Mouse (Mus musculus) erythroblast, adult 5-6 weeks (primary cell): ENCODE measurements around the gene Vipr1. TPM values are rescaled to one million over a fixed set of nuclear protein-coding genes. Genes with fewer than 3 reads are reported as not detected.
"Not testable (repeated sequence)": the region's sequence is repeated elsewhere in the genome, so short reads cannot be mapped to it uniquely, and the experiment has no call there.

ENCODE experiments used
- ATAC-seq: replicated peaks from 2 replicates; pipeline ENCODE4 v1.8.0; 2016; ENCODE audit warnings: moderate number of reproducible peaks, mild to moderate bottlenecking, moderate TSS enrichment, inconsistent platforms; ENCODE audit not compliant: poor library complexity, low FRiP score, severe bottlenecking
- total RNA-seq, 2 experiments: library from RNA; stranded (forward) in 1 of 2; stranded (reverse) in 1 of 2; fragments of 150-400 nt in 1 of 2; fragments of 200-764, 138-1000 nt in 1 of 2; gene quantifications; 2 replicates each; pipeline versions ENCODE4 v1.2.3 to v1.2.4; 2015 to 2017; ENCODE audit warnings: low replicate concordance in 2 of 2

Vipr1 gene
- total RNA-seq (2015; ENCODE audit: low replicate concordance): 0.21 TPM in 1 of 2 replicates, not detected in the other
- total RNA-seq (2017; ENCODE audit: low replicate concordance): 0.14 and 0.43 TPM in 2 replicates

- ATAC-seq: no peak
Observed at GRCm38 (mm10) chr9:121642401-121643181, at the start of gene Vipr1. Gene Vipr1 (plus strand): TSS chr9:121642716.

- no peak for ATAC-seq
Observed at GRCm38 (mm10) chr9:121592948-121593550, 49.5 kb upstream of the Vipr1 start.

- not testable (repeated sequence) for ATAC-seq
Observed at GRCm38 (mm10) chr9:121593768-121594167, 48.7 kb upstream of the Vipr1 start.

GRCm38 (mm10) chr9:121594771-121595170, 47.7 kb upstream of the Vipr1 start:
- ATAC-seq: no peak

GRCm38 (mm10) chr9:121598106-121598505, 44.4 kb upstream of the Vipr1 start:
- no peak for ATAC-seq

- ATAC-seq: no peak
Observed at GRCm38 (mm10) chr9:121599551-121599950, 43.0 kb upstream of the Vipr1 start.

GRCm38 (mm10) chr9:121600201-121600860, 42.2 kb upstream of the Vipr1 start:
- ATAC-seq: no peak

- ATAC-seq: no peak
Observed at GRCm38 (mm10) chr9:121600861-121601427, 41.6 kb upstream of the Vipr1 start.

GRCm38 (mm10) chr9:121602381-121602780, 40.1 kb upstream of the Vipr1 start:
- ATAC-seq: no peak

- no peak for ATAC-seq
Observed at GRCm38 (mm10) chr9:121605414-121606278, 36.9 kb upstream of the Vipr1 start.

- 0 out of 2 replicates have a peak, but pooled peaks have one; percentile 34 for ATAC-seq
Observed at GRCm38 (mm10) chr9:121606498-121607096, 35.9 kb upstream of the Vipr1 start.

GRCm38 (mm10) chr9:121609381-121609780, 33.1 kb upstream of the Vipr1 start:
- ATAC-seq: no peak

GRCm38 (mm10) chr9:121613192-121613591, 29.3 kb upstream of the Vipr1 start:
- ATAC-seq: no peak

- ATAC-seq: no peak
Observed at GRCm38 (mm10) chr9:121614241-121614757, 28.2 kb upstream of the Vipr1 start.

GRCm38 (mm10) chr9:121616471-121616870, 26.0 kb upstream of the Vipr1 start:
- ATAC-seq: no peak

GRCm38 (mm10) chr9:121619441-121619840, 23.1 kb upstream of the Vipr1 start:
- ATAC-seq: no peak

- no peak for ATAC-seq
Observed at GRCm38 (mm10) chr9:121623235-121623634, 19.3 kb upstream of the Vipr1 start.

- ATAC-seq: no peak
Observed at GRCm38 (mm10) chr9:121624920-121625319, 17.6 kb upstream of the Vipr1 start.

GRCm38 (mm10) chr9:121630627-121631026, 11.9 kb upstream of the Vipr1 start:
- ATAC-seq: no peak
